In genomic region chr5:96475488-96475887, GRCm38 (mm10) we compare ENCODE assay signal across 18 mouse cellular contexts.
"Had no signal": no experiment of that assay in that cellular context is flagged by ENCODE, and none has a peak within 500 bp of the region (broad histone marks: within the 10 kb centered on the region; RNA-seq: fewer than 3 reads in every experiment).

No protein-coding gene starts in this region.

- H3K27ac ChIP-seq: kidney, postnatal 0 days; layer of hippocampus, adult 2 months; limb, embryonic 10.5 days; limb, embryonic 13.5 days; liver, embryonic 12.5 days; liver, embryonic 15.5 days; macrophage; midbrain, embryonic 12.5 days; midbrain, embryonic 15.5 days; neural tube, embryonic 12.5 days; neural tube, embryonic 15.5 days had no signal

- H3K9ac ChIP-seq: limb, embryonic 13.5 days; liver, embryonic 12.5 days; liver, embryonic 15.5 days; midbrain, embryonic 12.5 days; midbrain, embryonic 15.5 days; neural tube, embryonic 12.5 days; neural tube, embryonic 15.5 days had no signal

- ATAC-seq: intestine, embryonic 16.5 days; liver, embryonic 12.5 days; midbrain, embryonic 15.5 days had no signal

- H3K9me3 ChIP-seq: limb, embryonic 10.5 days; limb, embryonic 13.5 days; liver, embryonic 12.5 days; liver, embryonic 15.5 days; midbrain, embryonic 12.5 days; midbrain, embryonic 15.5 days; neural tube, embryonic 12.5 days; neural tube, embryonic 15.5 days had no signal

- H3K27me3 ChIP-seq: limb, embryonic 13.5 days; liver, embryonic 12.5 days; liver, embryonic 15.5 days; midbrain, embryonic 12.5 days; midbrain, embryonic 15.5 days; neural tube, embryonic 12.5 days; neural tube, embryonic 15.5 days had no signal

- H3K36me3 ChIP-seq: limb, embryonic 10.5 days; limb, embryonic 13.5 days; liver, embryonic 12.5 days; liver, embryonic 15.5 days; midbrain, embryonic 12.5 days; midbrain, embryonic 15.5 days; neural tube, embryonic 12.5 days; neural tube, embryonic 15.5 days had no signal

- H3K4me1 ChIP-seq: limb, embryonic 10.5 days; limb, embryonic 13.5 days; liver, embryonic 12.5 days; liver, embryonic 15.5 days; midbrain, embryonic 12.5 days; midbrain, embryonic 15.5 days; neural tube, embryonic 12.5 days; neural tube, embryonic 15.5 days had no signal

- DNase-seq: kidney, adult 18-20 months; kidney, adult 9 months; kidney, postnatal 25 days; liver; thymus, adult 18-20 months; thymus, postnatal 36 days had no signal

- H3K4me2 ChIP-seq: limb, embryonic 13.5 days; liver, embryonic 12.5 days; liver, embryonic 15.5 days; midbrain, embryonic 12.5 days; midbrain, embryonic 15.5 days; neural tube, embryonic 12.5 days; neural tube, embryonic 15.5 days had no signal

- H3K4me3 ChIP-seq: layer of hippocampus, adult 2 months; limb, embryonic 10.5 days; limb, embryonic 13.5 days; liver, embryonic 12.5 days; liver, embryonic 15.5 days; midbrain, embryonic 12.5 days; midbrain, embryonic 15.5 days; neural tube, embryonic 12.5 days; neural tube, embryonic 15.5 days had no signal
